Mouse (Mus musculus) activated CD4-positive, CD25-positive, alpha-beta regulatory T cell, adult 9 weeks (primary cell): ENCODE data around the gene Gorasp1. TPM values are rescaled to one million over a fixed set of nuclear protein-coding genes. Genes with fewer than 3 reads are reported as not detected.

Experiments
- polyA plus RNA-seq: library from polyadenylated mRNA; unstranded; fragments of 100-300 nt; shearing (Covaris generic); gene quantifications from one replicate; pipeline ENCODE4 v1.2.1, GENCODE M21; 2017

Gene Gorasp1
- 11.9 TPM for polyA plus RNA-seq

DNA sequence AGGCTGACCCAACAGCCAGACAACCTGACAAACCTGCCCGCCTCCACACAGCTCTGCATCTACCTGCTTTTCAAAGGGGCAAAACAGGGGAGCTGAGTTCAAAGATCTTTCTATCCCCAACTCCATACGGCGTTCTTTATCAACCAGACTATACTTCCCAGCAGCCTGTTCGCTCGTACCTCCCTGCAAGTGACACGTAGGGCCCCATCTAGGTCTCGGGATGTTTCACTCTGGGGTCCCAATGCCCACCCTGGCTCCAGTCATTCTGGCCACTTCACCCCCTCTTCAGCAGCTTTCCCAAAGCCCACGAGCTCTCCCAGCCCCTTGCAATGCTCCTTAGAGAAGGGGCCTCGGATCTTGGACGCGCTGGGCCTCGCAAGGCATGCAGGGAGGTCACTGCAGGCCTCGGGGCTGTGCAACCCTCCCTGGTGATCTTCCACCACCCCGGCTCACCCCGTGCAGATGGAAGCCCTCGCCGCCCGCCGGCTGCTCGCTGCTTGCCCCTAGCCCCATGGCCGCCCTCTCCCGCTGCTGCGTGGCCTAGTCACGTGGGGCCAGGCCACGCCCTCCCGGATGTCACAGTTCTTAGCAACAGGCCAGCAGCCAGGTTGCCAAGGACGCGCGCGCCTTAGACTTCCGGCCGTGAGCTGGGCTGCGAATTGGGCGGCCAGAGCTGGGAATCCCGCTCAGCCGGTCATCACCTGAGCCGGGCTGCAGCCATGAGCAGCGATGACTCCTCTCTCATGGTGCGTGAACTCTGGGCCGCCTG is at the start of gene Gorasp1, which contains the start of gene Ttc21a:
Gorasp1 (minus strand) TSS at position 561 of the 769 bp plus-strand sequence.
Ttc21a (plus strand) TSS at position 602 of the 769 bp plus-strand sequence.

DNA sequence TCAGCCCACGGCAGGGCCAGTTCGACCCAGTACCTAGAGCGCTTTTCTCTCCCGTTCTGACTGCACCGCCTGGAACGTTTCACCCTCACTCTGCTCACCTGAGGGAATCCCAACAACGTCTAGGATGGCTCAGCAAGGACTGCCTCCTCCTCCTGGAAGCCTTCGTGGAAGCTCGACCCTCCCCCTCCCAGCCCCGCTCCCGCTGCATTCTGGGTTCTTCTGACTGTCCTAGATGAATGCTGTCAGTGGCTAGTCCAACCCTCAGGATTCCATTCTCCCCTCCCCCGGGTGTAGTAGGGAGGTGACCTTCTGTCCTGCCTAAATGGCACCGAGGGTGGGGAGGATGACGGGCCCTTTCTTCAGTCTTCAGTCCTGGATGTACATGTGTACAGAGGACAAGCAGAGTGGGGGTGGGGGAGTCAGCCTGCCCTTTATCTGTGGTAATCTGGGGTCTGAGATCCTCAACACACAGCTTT is 47.2 kb upstream of the Gorasp1 start, which contains the start of gene Csrnp1:
Csrnp1 (minus strand) TSS at position 123 of the 476 bp plus-strand sequence.

DNA sequence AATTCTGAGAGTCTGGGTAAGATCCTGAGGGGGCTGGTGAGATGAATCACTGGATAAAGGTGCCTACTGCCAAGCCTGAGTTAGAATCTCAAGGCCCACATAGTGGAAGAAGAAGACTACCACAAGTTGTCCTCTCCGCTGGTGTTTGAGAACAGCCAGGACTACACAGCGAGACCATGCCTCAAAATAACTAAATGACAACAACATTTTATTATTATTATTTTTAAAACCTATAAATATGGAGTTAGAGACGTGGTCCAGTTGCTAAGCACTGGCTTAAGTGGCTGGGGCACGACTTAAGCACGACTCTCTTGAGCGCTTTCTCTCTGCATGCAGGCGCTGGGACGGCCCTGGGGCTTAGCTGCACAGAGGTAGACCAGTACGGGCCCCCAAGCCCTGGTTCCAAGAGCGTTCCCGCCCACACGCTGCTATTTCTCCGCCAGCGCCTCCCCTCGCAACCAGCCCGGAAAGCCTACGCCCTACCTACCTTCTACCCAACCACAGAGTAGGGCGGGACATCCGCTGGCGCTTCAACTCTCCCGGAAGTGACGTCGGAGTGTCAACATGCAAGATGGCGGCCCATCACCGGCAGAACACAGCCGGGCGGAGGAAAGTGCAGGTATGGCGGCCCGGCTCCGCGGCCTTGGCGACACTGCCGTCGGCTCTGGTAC is 42.9 kb downstream of the Gorasp1 start, which contains the start of gene Wdr48:
Wdr48 (plus strand) TSS at position 540 of the 671 bp plus-strand sequence.

Other genes with a start within 250 kb of the Gorasp1 start
- not detected for gene Scn10a, start 218.2 kb downstream of the Gorasp1 start, polyA plus RNA-seq
- gene Scn11a, start 112.1 kb downstream of the Gorasp1 start, polyA plus RNA-seq: 0.59 TPM
- 66.7 TPM for gene Wdr48, start 42.7 kb downstream of the Gorasp1 start, polyA plus RNA-seq
- gene Ttc21a, start within 50 bp of the Gorasp1 start, polyA plus RNA-seq: not detected
- gene Csrnp1, start 47.1 kb upstream of the Gorasp1 start, polyA plus RNA-seq: 64.2 TPM
- not detected for gene Xirp1, start 86.0 kb upstream of the Gorasp1 start, polyA plus RNA-seq
- gene Cx3cr1, start 132.3 kb upstream of the Gorasp1 start, polyA plus RNA-seq: 0.23 TPM
- gene Ccr8, start 154.5 kb upstream of the Gorasp1 start, polyA plus RNA-seq: 93.2 TPM
- gene Slc25a38, start 172.8 kb upstream of the Gorasp1 start, polyA plus RNA-seq: 51.5 TPM
- gene Rpsa, start 190.1 kb upstream of the Gorasp1 start, polyA plus RNA-seq: 2,080 TPM
- gene Mobp, start 212.1 kb upstream of the Gorasp1 start, polyA plus RNA-seq: not detected